In genomic region chr3:94869011-94869410, GRCm38 (mm10) we compare ENCODE assay signal across 25 mouse cellular contexts.
"Had no signal": no experiment of that assay in that cellular context is flagged by ENCODE, and none has a peak within 500 bp of the region (broad histone marks: within the 10 kb centered on the region; RNA-seq: fewer than 3 reads in every experiment).

No protein-coding gene starts in this region.

- H3K27me3 ChIP-seq: heart, embryonic 12.5 days; hindbrain, embryonic 12.5 days; intestine, embryonic 15.5 days; kidney, embryonic 15.5 days; limb, embryonic 12.5 days; liver, embryonic 13.5 days; liver, embryonic 15.5 days had no signal

- H3K9me3 ChIP-seq: heart, embryonic 12.5 days; hindbrain, embryonic 10.5 days; hindbrain, embryonic 12.5 days; intestine, embryonic 15.5 days; kidney, embryonic 15.5 days; limb, embryonic 10.5 days; limb, embryonic 12.5 days; liver, embryonic 13.5 days; liver, embryonic 15.5 days had no signal

- H3K4me1 ChIP-seq: heart, embryonic 12.5 days; hindbrain, embryonic 10.5 days; hindbrain, embryonic 12.5 days; intestine, embryonic 15.5 days; kidney, embryonic 15.5 days; limb, embryonic 10.5 days; limb, embryonic 12.5 days; liver, embryonic 13.5 days; liver, embryonic 15.5 days had no signal

- H3K4me3 ChIP-seq: heart, adult 2 months; heart, embryonic 12.5 days; hindbrain, embryonic 10.5 days; hindbrain, embryonic 12.5 days; intestine, embryonic 15.5 days; kidney, embryonic 15.5 days; layer of hippocampus, adult 2 months; left cerebral cortex, adult 2 months; limb, embryonic 10.5 days; limb, embryonic 12.5 days; liver, embryonic 13.5 days; liver, embryonic 15.5 days had no signal

- ATAC-seq: forebrain, embryonic 16.5 days; hindbrain, embryonic 16.5 days; inflammation-experienced regulatory T-cells, adult 6 months; intestine, embryonic 15.5 days; intestine, postnatal 0 days; liver, postnatal 0 days had no signal

- DNase-seq: gastrocnemius, postnatal 25 days; heart, adult 2 months; heart, postnatal 10 days; heart, postnatal 4 days; kidney, adult 8-10 months; kidney, postnatal 4 days; liver; liver, embryonic 13.5 days; liver, postnatal 0 days had no signal

- H3K27ac ChIP-seq: heart, adult 2 months; hindbrain, embryonic 10.5 days; hindbrain, embryonic 12.5 days; hindbrain, embryonic 14.5 days; intestine, embryonic 15.5 days; kidney, embryonic 15.5 days; kidney, postnatal 0 days; layer of hippocampus, adult 2 months; left cerebral cortex, adult 2 months; limb, embryonic 10.5 days; limb, embryonic 12.5 days; liver, embryonic 13.5 days; liver, embryonic 15.5 days had no signal

- H3K4me2 ChIP-seq: heart, embryonic 12.5 days; hindbrain, embryonic 12.5 days; hindbrain, embryonic 14.5 days; intestine, embryonic 15.5 days; kidney, embryonic 15.5 days; limb, embryonic 12.5 days; liver, embryonic 13.5 days; liver, embryonic 15.5 days had no signal

- H3K9ac ChIP-seq: heart, embryonic 12.5 days; hindbrain, embryonic 12.5 days; hindbrain, embryonic 14.5 days; intestine, embryonic 15.5 days; kidney, embryonic 15.5 days; limb, embryonic 12.5 days; liver, embryonic 13.5 days; liver, embryonic 15.5 days; liver, postnatal 0 days had no signal
